Mouse (Mus musculus) liver, postnatal 0 days (tissue): ENCODE measurements at regions not wholly inside any gene's neighbourhood (a gene's known extent, or its start where the extent isn't known, plus 50 kb on each side); places are given as distances from the start of the nearest gene placed in this dataset.

Experiments used
- CTCF ChIP-seq: sonication (generic); IDR thresholded peaks from 2 replicates; pipeline ENCODE4 v1.5.1; 2016; ENCODE audit warnings: antibody characterized with exemption, low read depth
- EP300 ChIP-seq: IDR thresholded peaks from 2 replicates; pipeline ENCODE4 v1.6.1; 2016; ENCODE audit warnings: antibody characterized with exemption, low read depth, mild to moderate bottlenecking

- TF ChIP-seq CTCF: no peak
- TF ChIP-seq EP300: no peak
Observed at GRCm38 (mm10) chr9:43661646-43662045, 82.1 kb upstream of the Nectin1 start.
